Mouse (Mus musculus): Measurements from ENCODE around the gene N4bp3. TPM values are rescaled to one million over a fixed set of nuclear protein-coding genes. Genes with fewer than 3 reads are reported as not detected.

Gene N4bp3
- polyA plus RNA-seq, 1 experiment from 2014 or later, result 19.9 TPM

GRCm38 (mm10) chr11:51597553-51597952 is 53.1 kb downstream of the N4bp3 start:
- Histone ChIP-seq H3K27me3 (ENCODE audit: control insufficient read depth, insufficient read depth, low read length) (no peaks in the 10 kb centered on the region), H3K27ac (no peak overlapping the region), H3K9me3 (ENCODE audit: control insufficient read depth, low read length) (no peaks in the 10 kb centered on the region), H3K4me1 (replicated peaks; ENCODE audit: control insufficient read depth, insufficient read depth, low read length) (no peaks in the 10 kb centered on the region), H3K4me2 (replicated peaks) (no peak overlapping the region), H3K4me3 (replicated peaks; ENCODE audit: low read length) (no peak overlapping the region), H3K9ac (no peak overlapping the region), H3K36me3 (replicated peaks; ENCODE audit: control insufficient read depth, insufficient read depth) (peaks cover 100% of the 10 kb centered on the region)
- ATAC-seq (ENCODE audit: low FRiP score), result no peak
- WGBS, result 72% methylated on average over 2 of the region's 2 CpGs
- DNase-seq (ENCODE audit: low spot score), result no peak

GRCm38 (mm10) chr11:51595459-51596083 is 55.1 kb downstream of the N4bp3 start:
- ATAC-seq (ENCODE audit: low FRiP score) (no peak), DNase-seq (ENCODE audit: low spot score) (no peak)
- no peak overlapping the region for H3K9ac ChIP-seq
- no peak overlapping the region for H3K4me2 ChIP-seq (replicated peaks)
- no peaks in the 10 kb centered on the region for H3K9me3 ChIP-seq (ENCODE audit: control insufficient read depth, low read length)
- 86% methylated on average over 1 of the region's 1 CpGs for WGBS
- no peak overlapping the region for H3K27ac ChIP-seq
- no peaks in the 10 kb centered on the region for H3K4me1 ChIP-seq (replicated peaks; ENCODE audit: control insufficient read depth, insufficient read depth, low read length)
- no peak overlapping the region for H3K4me3 ChIP-seq (replicated peaks; ENCODE audit: low read length)
- H3K36me3 ChIP-seq (replicated peaks; ENCODE audit: control insufficient read depth, insufficient read depth), result peaks cover 100% of the 10 kb centered on the region
- H3K27me3 ChIP-seq (ENCODE audit: control insufficient read depth, insufficient read depth, low read length), result no peaks in the 10 kb centered on the region

- DNase-seq (ENCODE audit: low spot score), result no peak
- WGBS, result 81% methylated on average over 3 of the region's 3 CpGs
- no peaks in the 10 kb centered on the region for H3K4me1 ChIP-seq (replicated peaks; ENCODE audit: control insufficient read depth, insufficient read depth, low read length)
- H3K9me3 ChIP-seq (ENCODE audit: control insufficient read depth, low read length), result no peaks in the 10 kb centered on the region
- H3K4me3 ChIP-seq (replicated peaks; ENCODE audit: low read length), result no peak overlapping the region
- no peaks in the 10 kb centered on the region for H3K27me3 ChIP-seq (ENCODE audit: control insufficient read depth, insufficient read depth, low read length)
- H3K4me2 ChIP-seq (replicated peaks), result no peak overlapping the region
- ATAC-seq (ENCODE audit: low FRiP score), result no peak
- H3K27ac ChIP-seq, result no peak overlapping the region
- no peak overlapping the region for H3K9ac ChIP-seq
- peaks cover 99% of the 10 kb centered on the region for H3K36me3 ChIP-seq (replicated peaks; ENCODE audit: control insufficient read depth, insufficient read depth)
Observed at GRCm38 (mm10) chr11:51594715-51595350, 55.8 kb downstream of the N4bp3 start.

GRCm38 (mm10) chr11:51593849-51594248 is 56.8 kb downstream of the N4bp3 start:
- no peaks in the 10 kb centered on the region for H3K27me3 ChIP-seq (ENCODE audit: control insufficient read depth, insufficient read depth, low read length)
- no peak for ATAC-seq (ENCODE audit: low FRiP score)
- no peaks in the 10 kb centered on the region for H3K4me1 ChIP-seq (replicated peaks; ENCODE audit: control insufficient read depth, insufficient read depth, low read length)
- no peak overlapping the region for H3K4me2 ChIP-seq (replicated peaks)
- no peak overlapping the region for H3K9ac ChIP-seq
- DNase-seq (ENCODE audit: low spot score), result no peak
- no peak overlapping the region for H3K27ac ChIP-seq
- H3K36me3 ChIP-seq (replicated peaks; ENCODE audit: control insufficient read depth, insufficient read depth), result peaks cover 99% of the 10 kb centered on the region
- H3K9me3 ChIP-seq (ENCODE audit: control insufficient read depth, low read length), result no peaks in the 10 kb centered on the region
- no peak overlapping the region for H3K4me3 ChIP-seq (replicated peaks; ENCODE audit: low read length)
- 93% methylated on average over 6 of the region's 6 CpGs for WGBS

- H3K27me3 ChIP-seq (ENCODE audit: control insufficient read depth, insufficient read depth, low read length), result no peaks in the 10 kb centered on the region
- H3K4me1 ChIP-seq (replicated peaks; ENCODE audit: control insufficient read depth, insufficient read depth, low read length), result no peaks in the 10 kb centered on the region
- ATAC-seq (ENCODE audit: low FRiP score), result no peak
- no peak overlapping the region for H3K27ac ChIP-seq
- no peak for DNase-seq (ENCODE audit: low spot score)
- 94% methylated on average over 4 of the region's 4 CpGs for WGBS
- H3K9ac ChIP-seq, result no peak overlapping the region
- no peaks in the 10 kb centered on the region for H3K9me3 ChIP-seq (ENCODE audit: control insufficient read depth, low read length)
- no peak overlapping the region for H3K4me3 ChIP-seq (replicated peaks; ENCODE audit: low read length)
- H3K36me3 ChIP-seq (replicated peaks; ENCODE audit: control insufficient read depth, insufficient read depth), result peaks cover 99% of the 10 kb centered on the region
- H3K4me2 ChIP-seq (replicated peaks), result no peak overlapping the region
Observed at GRCm38 (mm10) chr11:51593368-51593767, 57.3 kb downstream of the N4bp3 start.

Other genes starting within 250 kb of the N4bp3 start
- 7.5 and 9.8 TPM in 2 replicates for gene Phykpl, start 66.1 kb downstream of the N4bp3 start, polyA plus RNA-seq (2014; fragmentation: Nextera tagmentation; extraction: Ambion mirVana)
- 399 and 421 TPM in 2 replicates for gene Hnrnpab, start 44.0 kb downstream of the N4bp3 start, polyA plus RNA-seq (2014; fragmentation: Nextera tagmentation; extraction: Ambion mirVana)
- gene Nhp2, start 31.1 kb downstream of the N4bp3 start, polyA plus RNA-seq (2014; fragmentation: Nextera tagmentation; extraction: Ambion mirVana), result 103 and 118 TPM in 2 replicates
- gene Rmnd5b, start 14.9 kb downstream of the N4bp3 start, polyA plus RNA-seq (2014; fragmentation: Nextera tagmentation; extraction: Ambion mirVana), result 77.7 and 78.4 TPM in 2 replicates
- gene D930048N14Rik, start 112 bp upstream of the N4bp3 start, polyA plus RNA-seq (2014; fragmentation: Nextera tagmentation; extraction: Ambion mirVana), result 1.1 and 1.2 TPM in 2 replicates
- 97.7 and 107 TPM in 2 replicates for gene 0610009B22Rik, start 38.0 kb upstream of the N4bp3 start, polyA plus RNA-seq (2014; fragmentation: Nextera tagmentation; extraction: Ambion mirVana)
- gene Sec24a, start 112.8 kb upstream of the N4bp3 start, polyA plus RNA-seq (2014; fragmentation: Nextera tagmentation; extraction: Ambion mirVana), result 17.4 and 17.7 TPM in 2 replicates
- 225 TPM in 2 replicates for gene Sar1b, start 112.8 kb upstream of the N4bp3 start, polyA plus RNA-seq (2014; fragmentation: Nextera tagmentation; extraction: Ambion mirVana)
- gene Jade2, start 206.8 kb upstream of the N4bp3 start, polyA plus RNA-seq (2014; fragmentation: Nextera tagmentation; extraction: Ambion mirVana), result 0.39 and 0.56 TPM in 2 replicates

Data from hindbrain, embryonic 14.5 days (tissue).